Mouse (Mus musculus) liver, postnatal 0 days (tissue): ENCODE measurements at regions not wholly inside any gene's neighbourhood (a gene's known extent, or its start where the extent isn't known, plus 50 kb on each side); places are given as distances from the start of the nearest gene placed in this dataset.

Experiments
- CTCF ChIP-seq: sonication (generic); IDR thresholded peaks from 2 replicates; pipeline ENCODE4 v1.5.1; 2016; ENCODE audit warnings: antibody characterized with exemption, low read depth
- EP300 ChIP-seq: IDR thresholded peaks from 2 replicates; pipeline ENCODE4 v1.6.1; 2016; ENCODE audit warnings: antibody characterized with exemption, low read depth, mild to moderate bottlenecking

DNA sequence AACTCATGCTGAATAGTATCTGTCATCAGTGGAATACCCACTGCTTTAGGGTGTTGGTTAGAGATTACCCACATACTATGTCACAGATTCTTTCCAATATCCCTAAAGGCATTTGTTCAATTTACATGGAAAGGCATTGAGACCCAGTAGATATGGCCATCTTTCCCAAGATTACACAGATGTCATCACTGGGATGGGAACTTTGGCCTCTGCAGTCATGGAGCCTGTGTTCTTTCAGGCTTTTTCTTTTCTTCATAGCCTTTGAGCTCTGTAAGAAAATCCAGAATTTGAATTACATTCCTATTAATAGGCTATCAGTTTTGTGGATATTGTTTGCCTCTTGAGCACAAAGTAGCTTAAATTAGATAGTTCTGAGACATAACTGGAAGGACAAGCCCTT is 59.2 kb upstream of the Shcbp1 start:
- TF ChIP-seq CTCF (no peak), EP300 (no peak)
